Mouse (Mus musculus): Measurements from ENCODE around the gene Vil1. TPM values are rescaled to one million over a fixed set of nuclear protein-coding genes. Genes with fewer than 3 reads are reported as not detected.

Vil1 gene
- polyA plus RNA-seq, 1 experiment from 2014 or later = 0.38 TPM

- Histone ChIP-seq H3K4me3 (ENCODE audit: control insufficient read depth in 1 of 2, insufficient read depth in 1 of 2, low read depth in 1 of 2, low read length in 2 of 2) (no peak overlapping the region), H3K4me2 (ENCODE audit: low read length) (no peak overlapping the region), H3K27me3 (ENCODE audit: control insufficient read depth, insufficient read depth, low read length) (no peaks in the 10 kb centered on the region), H3K4me1 (ENCODE audit: control insufficient read depth in 2 of 2, insufficient read depth in 2 of 2, low read length in 2 of 2) (peaks cover 8 to 11% of the 10 kb centered on the region in 2 experiments), H3K36me3 (ENCODE audit: control insufficient read depth, insufficient read depth, low read length) (peaks cover 83% of the 10 kb centered on the region), H3K27ac (replicated peaks in 1 of 2; ENCODE audit: control insufficient read depth in 1 of 2, insufficient read depth in 1 of 2, low read depth in 2 of 2, low read length in 2 of 2) (peak overlapping the region in 1 of 2 experiments; percentile 44; a peak in 1 of 4 replicates), H3K9ac (ENCODE audit: low read length) (no peak overlapping the region), H3K9me3 (ENCODE audit: control insufficient read depth, low read length) (no peaks in the 10 kb centered on the region)
- 31% methylated on average over 8 of the region's 8 CpGs for WGBS
- peak; percentile 69; the same call in 1 of the 2 replicates for ATAC-seq (ENCODE audit: insufficient number of reproducible peaks, insufficient read depth, low FRiP score, low read depth)
These were observed 28.7 kb downstream of the Vil1 start for GRCm38 (mm10) chr1:74437702-74438427.

- no peaks in the 10 kb centered on the region for H3K27me3 ChIP-seq (ENCODE audit: control insufficient read depth, insufficient read depth, low read length)
- peaks cover 88% of the 10 kb centered on the region for H3K36me3 ChIP-seq (ENCODE audit: control insufficient read depth, insufficient read depth, low read length)
- peaks cover 5 to 6% of the 10 kb centered on the region in 2 experiments for H3K4me1 ChIP-seq (ENCODE audit: control insufficient read depth in 2 of 2, insufficient read depth in 2 of 2, low read length in 2 of 2)
- no peak overlapping the region for H3K4me2 ChIP-seq (ENCODE audit: low read length)
- no peak for ATAC-seq (ENCODE audit: insufficient number of reproducible peaks, insufficient read depth, low FRiP score, low read depth)
- H3K27ac ChIP-seq (replicated peaks in 1 of 2; ENCODE audit: control insufficient read depth in 1 of 2, insufficient read depth in 1 of 2, low read depth in 2 of 2, low read length in 2 of 2) = no peak overlapping the region
- H3K9ac ChIP-seq (ENCODE audit: low read length) = no peak overlapping the region
- WGBS = 82% methylated on average over 19 of the region's 19 CpGs
- no peaks in the 10 kb centered on the region for H3K9me3 ChIP-seq (ENCODE audit: control insufficient read depth, low read length)
- H3K4me3 ChIP-seq (ENCODE audit: control insufficient read depth in 1 of 2, insufficient read depth in 1 of 2, low read depth in 1 of 2, low read length in 2 of 2) = no peak overlapping the region
These were observed 30.1 kb downstream of the Vil1 start for GRCm38 (mm10) chr1:74439166-74439876.

GRCm38 (mm10) chr1:74444538-74444937 is 35.4 kb downstream of the Vil1 start:
- Histone ChIP-seq H3K4me1 (ENCODE audit: control insufficient read depth in 2 of 2, insufficient read depth in 2 of 2, low read length in 2 of 2) (no peaks in the 10 kb centered on the region), H3K27ac (replicated peaks in 1 of 2; ENCODE audit: control insufficient read depth in 1 of 2, insufficient read depth in 1 of 2, low read depth in 2 of 2, low read length in 2 of 2) (no peak overlapping the region), H3K9ac (ENCODE audit: low read length) (no peak overlapping the region), H3K9me3 (ENCODE audit: control insufficient read depth, low read length) (no peaks in the 10 kb centered on the region), H3K27me3 (ENCODE audit: control insufficient read depth, insufficient read depth, low read length) (no peaks in the 10 kb centered on the region), H3K4me2 (ENCODE audit: low read length) (no peak overlapping the region), H3K4me3 (ENCODE audit: control insufficient read depth in 1 of 2, insufficient read depth in 1 of 2, low read depth in 1 of 2, low read length in 2 of 2) (no peak overlapping the region), H3K36me3 (ENCODE audit: control insufficient read depth, insufficient read depth, low read length) (peaks cover 76% of the 10 kb centered on the region)
- 92% methylated on average over 2 of the region's 2 CpGs for WGBS
- ATAC-seq (ENCODE audit: insufficient number of reproducible peaks, insufficient read depth, low FRiP score, low read depth) = no peak

GRCm38 (mm10) chr1:74452611-74453045 is 43.5 kb downstream of the Vil1 start:
- Histone ChIP-seq H3K27ac (replicated peaks in 1 of 2; ENCODE audit: control insufficient read depth in 1 of 2, insufficient read depth in 1 of 2, low read depth in 2 of 2, low read length in 2 of 2) (no peak overlapping the region), H3K4me3 (ENCODE audit: control insufficient read depth in 1 of 2, insufficient read depth in 1 of 2, low read depth in 1 of 2, low read length in 2 of 2) (no peak overlapping the region), H3K27me3 (ENCODE audit: control insufficient read depth, insufficient read depth, low read length) (no peaks in the 10 kb centered on the region), H3K9me3 (ENCODE audit: control insufficient read depth, low read length) (no peaks in the 10 kb centered on the region), H3K36me3 (ENCODE audit: control insufficient read depth, insufficient read depth, low read length) (peaks cover 88% of the 10 kb centered on the region), H3K4me2 (ENCODE audit: low read length) (no peak overlapping the region), H3K9ac (ENCODE audit: low read length) (no peak overlapping the region), H3K4me1 (ENCODE audit: control insufficient read depth in 2 of 2, insufficient read depth in 2 of 2, low read length in 2 of 2) (no peaks in the 10 kb centered on the region)
- ATAC-seq (ENCODE audit: insufficient number of reproducible peaks, insufficient read depth, low FRiP score, low read depth) = peak; percentile 54; the same call in 1 of the 2 replicates
- 41% methylated on average over 4 of the region's 4 CpGs for WGBS

DNA sequence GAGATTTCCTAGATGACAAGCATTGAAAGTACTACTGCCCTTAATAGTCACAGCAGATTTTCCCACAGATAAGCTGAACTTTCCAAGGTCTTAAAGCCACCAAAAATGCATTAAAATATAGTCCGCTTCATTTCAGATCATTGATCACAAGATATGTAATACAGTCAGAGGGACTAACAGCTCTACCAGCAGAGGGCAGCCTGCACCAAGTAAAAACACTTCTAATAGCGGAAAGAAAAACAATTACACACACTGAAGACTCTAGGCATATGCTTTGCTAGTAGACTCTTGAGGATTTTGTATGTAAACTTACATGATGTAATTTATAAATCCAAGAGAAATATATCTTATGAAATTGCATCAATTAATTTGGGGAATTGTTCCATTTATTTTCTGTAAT is 51.1 kb downstream of the Vil1 start:
- H3K4me1 ChIP-seq (ENCODE audit: control insufficient read depth in 2 of 2, insufficient read depth in 2 of 2, low read length in 2 of 2) = no peaks in the 10 kb centered on the region
- 74% methylated on average over 2 of the region's 2 CpGs for WGBS
- H3K27me3 ChIP-seq (ENCODE audit: control insufficient read depth, insufficient read depth, low read length) = no peaks in the 10 kb centered on the region
- no peak for ATAC-seq (ENCODE audit: insufficient number of reproducible peaks, insufficient read depth, low FRiP score, low read depth)
- H3K9ac ChIP-seq (ENCODE audit: low read length) = no peak overlapping the region
- H3K36me3 ChIP-seq (ENCODE audit: control insufficient read depth, insufficient read depth, low read length) = peaks cover 83% of the 10 kb centered on the region
- H3K9me3 ChIP-seq (ENCODE audit: control insufficient read depth, low read length) = no peaks in the 10 kb centered on the region
- H3K27ac ChIP-seq (replicated peaks in 1 of 2; ENCODE audit: control insufficient read depth in 1 of 2, insufficient read depth in 1 of 2, low read depth in 2 of 2, low read length in 2 of 2) = no peak overlapping the region
- no peak overlapping the region for H3K4me3 ChIP-seq (ENCODE audit: control insufficient read depth in 1 of 2, insufficient read depth in 1 of 2, low read depth in 1 of 2, low read length in 2 of 2)
- H3K4me2 ChIP-seq (ENCODE audit: low read length) = no peak overlapping the region

MicroRNAs within 50 kb of the gene (microRNA counts, 519-probe panel; counts per million panel counts)
- 5,357 counts per million, percentile 83 among the panel's probes with 10 or more counts for microRNA mmu-miR-26b

Small RNA genes within 50 kb of the gene (microRNA-seq; reads per million reads assigned to microRNA genes)
- gene Mir26b = 41,456 reads per million, percentile 98 among the genes with 10 or more reads in this experiment

Other genes starting within 250 kb of the Vil1 start
- not detected in 2 replicates for gene Cxcr1, start 214.7 kb upstream of the Vil1 start, polyA plus RNA-seq (2014; fragmentation: Nextera tagmentation; extraction: Ambion mirVana)
- 351 and 359 TPM in 2 replicates for gene Arpc2, start 173.3 kb upstream of the Vil1 start, polyA plus RNA-seq (2014; fragmentation: Nextera tagmentation; extraction: Ambion mirVana)
- gene Gpbar1, start 130.8 kb upstream of the Vil1 start, polyA plus RNA-seq (2014; fragmentation: Nextera tagmentation; extraction: Ambion mirVana) = 0.57 and 0.69 TPM in 2 replicates
- gene Aamp, start 124.6 kb upstream of the Vil1 start, polyA plus RNA-seq (2014; fragmentation: Nextera tagmentation; extraction: Ambion mirVana) = 180 and 187 TPM in 2 replicates
- 320 and 338 TPM in 2 replicates for gene Pnkd, start 124.4 kb upstream of the Vil1 start, polyA plus RNA-seq (2014; fragmentation: Nextera tagmentation; extraction: Ambion mirVana)
- 39.1 and 40.5 TPM in 2 replicates for gene Tmbim1, start 103.8 kb upstream of the Vil1 start, polyA plus RNA-seq (2014; fragmentation: Nextera tagmentation; extraction: Ambion mirVana)
- 0.34 and 0.55 TPM in 2 replicates for gene Catip, start 47.3 kb upstream of the Vil1 start, polyA plus RNA-seq (2014; fragmentation: Nextera tagmentation; extraction: Ambion mirVana)
- 4.4 and 4.9 TPM in 2 replicates for gene Slc11a1, start 34.2 kb upstream of the Vil1 start, polyA plus RNA-seq (2014; fragmentation: Nextera tagmentation; extraction: Ambion mirVana)
- 67.3 and 67.8 TPM in 2 replicates for gene Ctdsp1, start 17.9 kb upstream of the Vil1 start, polyA plus RNA-seq (2014; fragmentation: Nextera tagmentation; extraction: Ambion mirVana)
- gene Cnot9, start 96.7 kb downstream of the Vil1 start, polyA plus RNA-seq (2014; fragmentation: Nextera tagmentation; extraction: Ambion mirVana) = 29.9 and 32.6 TPM in 2 replicates
- 0.68 and 0.88 TPM in 2 replicates for gene Plcd4, start 133.5 kb downstream of the Vil1 start, polyA plus RNA-seq (2014; fragmentation: Nextera tagmentation; extraction: Ambion mirVana)
- 21.0 and 22.1 TPM in 2 replicates for gene Usp37, start 134.9 kb downstream of the Vil1 start, polyA plus RNA-seq (2014; fragmentation: Nextera tagmentation; extraction: Ambion mirVana)
- gene Zfp142, start 178.9 kb downstream of the Vil1 start, polyA plus RNA-seq (2014; fragmentation: Nextera tagmentation; extraction: Ambion mirVana) = 6.5 and 7.3 TPM in 2 replicates
- 24.1 and 27.1 TPM in 2 replicates for gene Bcs1l, start 178.9 kb downstream of the Vil1 start, polyA plus RNA-seq (2014; fragmentation: Nextera tagmentation; extraction: Ambion mirVana)
- gene Rnf25, start 192.0 kb downstream of the Vil1 start, polyA plus RNA-seq (2014; fragmentation: Nextera tagmentation; extraction: Ambion mirVana) = 5.1 TPM in 2 replicates
- gene Stk36, start 192.1 kb downstream of the Vil1 start, polyA plus RNA-seq (2014; fragmentation: Nextera tagmentation; extraction: Ambion mirVana) = 2.5 and 2.8 TPM in 2 replicates